Mouse (Mus musculus) lung, embryonic 16.5 days (tissue): ENCODE measurements around the gene Slc28a2. TPM values are rescaled to one million over a fixed set of nuclear protein-coding genes. Genes with fewer than 3 reads are reported as not detected.
"Not testable (repeated sequence)": the region's sequence is repeated elsewhere in the genome, so short reads cannot be mapped to it uniquely, and the experiment has no call there.

Experiments used
- ATAC-seq: fragments of 200-750 bp; cut with Nextera tagmentation; 2 replicates; pipeline ENCODE4 v1.8.0; 2017; ENCODE audit warnings: low read depth, mild to moderate bottlenecking, moderate library complexity
- H3K27ac ChIP-seq: fragments of 300-500 bp; sonication (generic); 2 replicates; pipeline ENCODE4 v1.5.1; 2014; ENCODE audit warnings: mild to moderate bottlenecking, control low read depth, low read length
- H3K27me3 ChIP-seq: fragments of 300-500 bp; sonication (generic); 2 replicates; pipeline ENCODE4 v1.6.1; 2014; ENCODE audit warnings: low read depth, low read length, mixed read lengths; ENCODE audit not compliant: control insufficient read depth, insufficient read depth
- H3K36me3 ChIP-seq: fragments of 300-500 bp; sonication (generic); 2 replicates; pipeline ENCODE4 v1.6.1; 2014; ENCODE audit warnings: low read length; ENCODE audit not compliant: control insufficient read depth, insufficient read depth
- H3K4me1 ChIP-seq: fragments of 300-500 bp; sonication (generic); replicated peaks from 2 replicates; pipeline ENCODE4 v1.6.1; 2014; ENCODE audit warnings: low read length, mixed read lengths; ENCODE audit not compliant: control insufficient read depth, insufficient read depth
- H3K4me2 ChIP-seq: fragments of 300-500 bp; sonication (generic); 2 replicates; pipeline ENCODE4 v1.6.1; 2014; ENCODE audit warnings: low read depth, low read length, control low read depth
- H3K4me3 ChIP-seq: fragments of 300-500 bp; sonication (generic); 2 replicates; pipeline ENCODE4 v1.5.1; 2014; ENCODE audit warnings: mild to moderate bottlenecking, low read length, control low read depth
- H3K9ac ChIP-seq: fragments of 300-500 bp; sonication (generic); 2 replicates; pipeline ENCODE4 v1.6.1; 2014; ENCODE audit warnings: low read length, control low read depth
- H3K9me3 ChIP-seq: fragments of 300-500 bp; sonication (generic); 2 replicates; pipeline ENCODE4 v1.6.1; 2016; ENCODE audit warnings: low read length; ENCODE audit not compliant: control insufficient read depth
- whole genome bisulfite sequencing: fragments of 180-500 bp; shearing (Covaris S2); extraction: QIAGEN DNeasy Blood & Tissue Kit; methylation state at CpG from one replicate; pipeline ENCODE4 v1.1.7; 2014; 5-methylcytosine and 5-hydroxymethylcytosine counted together
- polyA plus RNA-seq: library from polyadenylated mRNA; unstranded; fragments of >200 nt; fragmentation: Nextera tagmentation; extraction: Ambion mirVana; gene quantifications from 2 replicates; pipeline ENCODE4 v1.2.1, GENCODE M21; 2015

The Slc28a2 gene
- polyA plus RNA-seq, 1 experiment from 2014 or later, result 0.14 TPM

GRCm38 (mm10) chr2:122452426-122452825, 26.1 kb downstream of the Slc28a2 start:
- Histone ChIP-seq H3K4me1 (no peaks in the 10 kb centered on the region), H3K4me3 (no peak overlapping the region), H3K27me3 (no peaks in the 10 kb centered on the region), H3K9ac (no peak overlapping the region), H3K9me3 (no peaks in the 10 kb centered on the region), H3K27ac (no peak overlapping the region), H3K4me2 (no peak overlapping the region), H3K36me3 (no peaks in the 10 kb centered on the region)
- ATAC-seq, result no peak
- WGBS, result 38% methylated on average over 2 of the region's 2 CpGs

- peak overlapping the region; percentile 94 for H3K4me2 ChIP-seq
- H3K4me3 ChIP-seq, result peak overlapping the region; percentile 57
- peak overlapping the region; percentile 66; the same call in 1 of the 2 replicates for H3K9ac ChIP-seq
- 28% methylated on average over 11 of the region's 11 CpGs for WGBS
- no peaks in the 10 kb centered on the region for H3K9me3 ChIP-seq
- no peaks in the 10 kb centered on the region for H3K27me3 ChIP-seq
- H3K4me1 ChIP-seq, result no peaks in the 10 kb centered on the region
- H3K27ac ChIP-seq, result no peak overlapping the region
- H3K36me3 ChIP-seq, result no peaks in the 10 kb centered on the region
- no peak for ATAC-seq
These were observed 40.6 kb downstream of the Slc28a2 start for GRCm38 (mm10) chr2:122466901-122467300.

- ATAC-seq, result peak; percentile 100
- H3K9ac ChIP-seq, result peak overlapping the region; percentile 66
- no peaks in the 10 kb centered on the region for H3K27me3 ChIP-seq
- peak overlapping the region; percentile 94 for H3K4me2 ChIP-seq
- 1% methylated on average over 46 of the region's 46 CpGs for WGBS
- no peaks in the 10 kb centered on the region for H3K36me3 ChIP-seq
- peak overlapping the region; percentile 57 for H3K4me3 ChIP-seq
- no peaks in the 10 kb centered on the region for H3K4me1 ChIP-seq
- H3K9me3 ChIP-seq, result no peaks in the 10 kb centered on the region
- no peak overlapping the region for H3K27ac ChIP-seq
These were observed 41.2 kb downstream of the Slc28a2 start for GRCm38 (mm10) chr2:122467351-122468013.

- Histone ChIP-seq H3K27me3 (no peaks in the 10 kb centered on the region), H3K4me2 (no peak overlapping the region), H3K36me3 (no peaks in the 10 kb centered on the region), H3K9me3 (no peaks in the 10 kb centered on the region), H3K27ac (no peak overlapping the region), H3K4me3 (no peak overlapping the region), H3K9ac (no peak overlapping the region), H3K4me1 (no peaks in the 10 kb centered on the region)
- ATAC-seq, result no peak
- WGBS, result 87% methylated on average over 3 of the region's 3 CpGs
These were observed 42.9 kb downstream of the Slc28a2 start for GRCm38 (mm10) chr2:122469221-122469620.

DNA sequence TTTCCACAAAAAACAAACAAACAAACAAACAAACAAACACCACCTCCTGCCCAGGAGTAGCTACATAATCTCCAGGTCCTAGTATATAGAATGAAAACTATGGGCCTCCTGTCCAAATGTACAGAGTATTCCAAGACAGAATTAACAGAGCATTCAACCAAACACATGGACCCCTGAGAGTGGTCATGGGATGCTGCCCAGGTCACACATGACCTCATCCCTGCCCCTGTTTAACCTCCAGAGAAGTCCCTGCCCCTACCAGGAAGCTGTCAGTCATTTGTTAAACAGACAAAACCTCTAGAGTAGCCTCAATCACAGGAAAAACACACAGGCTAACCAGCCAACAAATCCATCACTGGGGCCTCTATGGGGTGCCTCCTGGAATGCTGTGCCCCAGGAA, 50.3 kb downstream of the Slc28a2 start:
- Histone ChIP-seq H3K4me1 (no peaks in the 10 kb centered on the region), H3K9ac (no peak overlapping the region), H3K4me3 (no peak overlapping the region), H3K27ac (no peak overlapping the region), H3K4me2 (no peak overlapping the region), H3K27me3 (no peaks in the 10 kb centered on the region), H3K36me3 (no peaks in the 10 kb centered on the region), H3K9me3 (no peaks in the 10 kb centered on the region)
- no peak for ATAC-seq

GRCm38 (mm10) chr2:122483787-122484186, 57.5 kb downstream of the Slc28a2 start:
- H3K4me1 ChIP-seq, H3K27ac ChIP-seq, H3K36me3 ChIP-seq, H3K9me3 ChIP-seq, H3K27me3 ChIP-seq, ATAC-seq, H3K9ac ChIP-seq, H3K4me3 ChIP-seq, H3K4me2 ChIP-seq: not testable (repeated sequence)
- 41% methylated on average over 1 of the region's 1 CpGs for WGBS

DNA sequence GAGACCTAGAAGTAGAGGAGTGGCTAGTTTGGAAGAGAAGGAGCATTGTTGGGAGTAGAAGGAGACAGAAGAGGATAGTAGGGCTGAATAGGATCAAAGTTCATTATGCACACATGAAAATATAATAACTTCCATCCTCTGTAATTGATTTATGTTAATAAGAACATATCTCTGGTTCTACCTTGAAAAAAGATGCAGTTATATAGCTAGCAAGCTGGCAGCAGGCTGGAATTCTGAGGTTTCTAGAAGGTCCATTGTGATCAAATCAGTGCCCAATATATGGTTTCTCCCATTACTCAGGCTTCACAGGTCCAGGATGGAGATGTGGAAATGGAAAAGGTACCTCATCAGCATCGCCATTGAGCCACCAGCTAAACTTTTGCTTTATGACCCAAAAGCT, 58.4 kb downstream of the Slc28a2 start, which contains the start of gene Gm14085:
TSS of gene Gm14085 (plus strand) at position 301 of the 400 bp plus-strand sequence.
- no peak within 1 kb of the TSS for H3K27ac ChIP-seq
- no peak within 1 kb of the TSS for H3K9ac ChIP-seq
- no peaks in the 10 kb centered on the region for H3K36me3 ChIP-seq
- no peaks in the 10 kb centered on the region for H3K9me3 ChIP-seq
- no peak for ATAC-seq
- H3K4me1 ChIP-seq, result no peaks in the 10 kb centered on the region
- no peak within 1 kb of the TSS for H3K4me3 ChIP-seq
- no peaks in the 10 kb centered on the region for H3K27me3 ChIP-seq
- WGBS, result 86% methylated on average over 1 of the region's 1 CpGs
- no peak within 1 kb of the TSS for H3K4me2 ChIP-seq

GRCm38 (mm10) chr2:122485654-122486053, 59.4 kb downstream of the Slc28a2 start:
- H3K27me3 ChIP-seq, H3K36me3 ChIP-seq, H3K27ac ChIP-seq, H3K4me2 ChIP-seq, ATAC-seq, H3K4me3 ChIP-seq, H3K9ac ChIP-seq, H3K4me1 ChIP-seq, H3K9me3 ChIP-seq: not testable (repeated sequence)
- WGBS, result 25% methylated on average over 1 of the region's 3 CpGs

DNA sequence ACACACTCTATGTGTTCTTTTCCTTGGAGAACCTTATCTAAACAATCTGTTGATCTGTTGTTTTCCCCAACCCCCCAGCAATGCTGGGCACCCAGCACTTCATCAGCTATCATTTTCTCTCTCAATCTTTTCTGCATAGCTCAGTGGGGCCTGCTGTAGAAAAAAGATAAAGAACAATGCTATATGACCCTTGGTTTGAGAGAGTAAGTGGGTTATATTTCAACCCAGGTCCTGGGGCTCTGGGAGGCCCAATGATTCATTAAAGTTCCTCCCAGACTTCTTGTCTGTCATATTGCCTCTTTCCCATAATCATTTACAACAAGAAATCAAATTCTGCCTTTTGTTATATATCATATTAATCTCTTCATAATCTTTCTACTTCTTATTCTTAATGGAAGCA, 59.8 kb downstream of the Slc28a2 start:
- H3K36me3 ChIP-seq, ATAC-seq, H3K27ac ChIP-seq, H3K4me2 ChIP-seq, H3K27me3 ChIP-seq, H3K4me1 ChIP-seq, H3K9ac ChIP-seq, H3K4me3 ChIP-seq, H3K9me3 ChIP-seq: not testable (repeated sequence)

GRCm38 (mm10) chr2:122486674-122487073, 60.4 kb downstream of the Slc28a2 start:
- no peaks in the 10 kb centered on the region for H3K4me1 ChIP-seq
- WGBS, result 71% methylated on average over 2 of the region's 2 CpGs
- H3K4me2 ChIP-seq, result no peak overlapping the region
- no peak overlapping the region for H3K27ac ChIP-seq
- H3K9ac ChIP-seq, result no peak overlapping the region
- H3K4me3 ChIP-seq, result no peak overlapping the region
- no peaks in the 10 kb centered on the region for H3K9me3 ChIP-seq
- H3K27me3 ChIP-seq, result no peaks in the 10 kb centered on the region
- ATAC-seq, result no peak
- no peaks in the 10 kb centered on the region for H3K36me3 ChIP-seq
